Mouse (Mus musculus) embryo, embryonic 10.5 days (tissue): Measurements from ENCODE around the gene Lkaaear1.

Source experiments
- DNase-seq: peaks from one replicate; pipeline ENCODE4 v3.0.0-alpha.2; 2015; ENCODE audit warnings: low spot score

Gene Lkaaear1

GRCm38 (mm10) chr2:181698241-181698640, at the start of gene Lkaaear1:
Gene Lkaaear1 (minus strand): TSS chr2:181698442.
- DNase-seq = no peak

DNA sequence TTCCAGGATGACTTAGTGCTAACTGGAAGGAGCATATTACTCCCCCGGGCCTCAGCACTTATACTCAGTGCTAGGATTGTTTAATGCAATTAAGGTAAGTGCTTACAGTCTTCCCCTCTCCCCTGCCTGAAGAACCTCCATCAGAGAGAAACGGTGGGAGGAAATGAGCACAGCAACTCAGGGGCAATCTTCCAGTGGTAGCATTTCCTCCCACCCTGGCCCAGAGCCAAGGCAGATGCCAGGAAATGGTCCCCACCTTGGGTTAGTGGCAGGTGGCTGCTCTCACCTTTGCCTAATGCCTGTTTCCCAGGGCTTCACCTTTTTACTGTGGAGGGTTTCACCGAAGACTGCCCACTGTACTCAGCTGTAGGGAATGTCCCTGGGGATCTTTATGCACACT, 31.8 kb upstream of the Lkaaear1 start:
- no peak for DNase-seq

DNA sequence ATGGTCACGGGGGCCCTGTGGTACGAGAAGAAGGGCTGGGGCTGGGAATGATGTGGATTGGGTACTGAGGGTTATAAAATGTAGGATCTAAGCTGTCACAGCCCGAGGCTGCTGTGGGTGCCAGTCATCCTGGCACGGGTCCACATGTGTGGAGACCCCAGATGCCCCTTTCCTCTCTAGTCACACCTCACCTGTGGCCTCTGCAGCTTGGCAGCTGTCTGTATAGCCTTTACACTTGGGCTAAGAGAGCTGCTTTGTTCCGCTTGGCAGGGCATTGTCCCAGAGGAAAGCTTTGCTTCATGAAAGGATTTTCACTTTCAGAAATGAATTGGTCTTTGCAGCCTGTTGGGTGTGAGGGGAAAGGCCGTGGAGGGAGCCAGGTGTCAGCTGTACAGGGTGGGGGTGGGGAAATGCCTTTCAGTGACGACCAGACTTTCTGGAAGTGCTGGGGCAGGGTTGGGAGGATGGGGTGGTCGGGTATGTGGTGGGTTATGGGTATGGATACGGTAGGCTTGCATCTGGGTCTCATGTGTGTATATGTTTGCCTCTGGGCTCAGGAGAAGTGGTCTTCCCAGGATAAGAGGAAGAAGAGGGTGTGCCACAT, 29.5 kb upstream of the Lkaaear1 start:
- no peak for DNase-seq

DNA sequence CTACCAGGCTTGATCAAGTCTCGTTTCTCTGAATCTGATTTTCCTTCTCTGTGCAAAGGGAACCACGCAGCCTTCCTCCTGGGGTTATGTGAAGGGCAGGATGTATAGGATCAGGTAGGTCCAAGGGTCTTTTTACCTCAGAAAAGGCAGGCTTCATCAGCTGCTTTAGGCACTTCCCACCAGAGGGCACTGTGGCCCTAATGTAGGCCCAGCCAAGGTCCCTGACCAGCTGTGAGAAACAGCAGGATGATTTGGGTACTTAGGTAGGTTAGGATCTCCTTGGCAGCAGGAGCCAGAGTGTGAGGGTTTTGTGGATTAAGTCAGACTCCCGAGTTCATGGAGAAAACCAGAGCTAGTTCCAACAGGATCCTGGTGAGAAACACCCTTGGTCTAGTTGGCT, 24.0 kb upstream of the Lkaaear1 start:
- peak; percentile 76 for DNase-seq

DNA sequence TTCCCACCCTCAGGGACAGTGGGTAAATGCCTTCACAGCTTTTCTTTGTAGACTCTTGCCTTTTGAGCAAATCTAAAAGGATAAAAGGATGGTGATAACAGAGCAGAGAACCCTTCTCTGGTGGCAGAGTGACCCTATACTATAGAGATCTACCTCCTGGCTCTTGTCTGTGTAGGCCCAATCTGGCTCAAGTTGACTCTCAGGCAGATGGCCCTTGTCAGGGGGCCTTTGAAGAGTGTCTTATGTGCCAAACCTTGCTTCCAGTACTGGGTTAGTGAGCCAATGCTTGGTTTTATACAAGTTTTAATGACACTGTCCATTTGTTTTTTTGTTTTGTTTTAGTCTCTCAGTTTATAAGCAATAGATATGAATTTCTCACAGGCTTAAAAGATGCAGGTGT, 23.0 kb upstream of the Lkaaear1 start:
- no peak for DNase-seq

DNA sequence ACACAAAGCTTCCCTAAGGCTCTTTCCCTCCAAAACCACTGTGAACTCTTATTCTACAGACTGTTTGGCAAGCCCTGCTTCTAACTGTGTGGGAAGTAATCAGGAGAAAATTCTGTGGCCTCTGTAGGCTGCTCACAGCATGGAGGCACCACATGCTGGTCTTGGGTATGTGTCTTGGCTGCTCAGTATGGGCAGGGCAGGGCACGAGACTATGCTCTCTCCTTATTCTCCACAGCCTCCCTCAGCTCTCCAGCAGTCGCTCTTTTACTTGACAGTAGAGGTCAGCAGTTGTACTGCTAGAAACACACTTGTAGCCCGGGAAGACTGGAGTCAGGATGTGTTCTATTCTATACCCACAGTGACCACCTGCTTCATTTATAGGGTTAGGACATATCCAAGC, 21.8 kb upstream of the Lkaaear1 start:
- DNase-seq = no peak

DNA sequence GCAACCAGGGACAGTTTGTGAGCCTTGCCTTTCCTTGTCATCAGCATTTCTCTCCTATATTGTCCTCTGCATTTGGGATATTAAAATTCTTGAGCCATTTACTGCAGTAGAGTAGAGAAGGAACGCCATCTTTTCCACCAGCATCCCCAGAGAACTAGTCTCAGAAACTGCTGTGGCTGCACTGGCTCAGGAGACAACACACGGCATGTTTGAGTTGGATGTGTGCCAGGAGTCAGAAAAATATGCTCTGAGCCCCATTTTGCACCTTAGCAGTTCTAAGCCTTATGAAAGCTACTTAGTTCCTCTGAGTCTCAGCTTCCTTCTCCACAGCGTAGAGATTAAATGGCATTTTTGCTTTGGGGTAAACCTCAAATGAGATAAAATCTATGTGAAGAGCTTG, 18.7 kb upstream of the Lkaaear1 start:
- no peak for DNase-seq

DNA sequence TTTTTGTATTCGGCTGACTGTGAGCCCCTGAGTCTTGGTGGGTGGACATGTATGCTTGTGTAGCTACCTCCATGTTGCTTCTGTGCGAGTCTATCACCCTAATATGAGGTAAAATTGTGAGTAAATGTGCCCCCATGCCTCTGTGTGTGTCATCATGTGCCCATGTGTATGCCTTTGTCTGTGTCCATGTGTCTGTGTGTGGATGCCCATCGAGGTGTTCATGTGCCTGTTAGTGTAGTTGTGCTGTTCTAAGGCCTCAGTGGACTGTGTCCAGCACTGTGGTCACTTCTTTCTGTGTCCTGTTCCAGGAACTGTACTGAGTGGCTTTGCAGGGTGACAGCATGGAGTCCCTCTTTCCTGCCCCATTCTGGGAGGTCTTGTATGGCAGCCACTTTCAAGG, 17.1 kb upstream of the Lkaaear1 start:
- no peak for DNase-seq

- DNase-seq = peak; percentile 55
Observed at GRCm38 (mm10) chr2:181714903-181715326, 16.7 kb upstream of the Lkaaear1 start, which contains the start of gene Oprl1. Gene Oprl1 (plus strand): TSS chr2:181715016.

DNA sequence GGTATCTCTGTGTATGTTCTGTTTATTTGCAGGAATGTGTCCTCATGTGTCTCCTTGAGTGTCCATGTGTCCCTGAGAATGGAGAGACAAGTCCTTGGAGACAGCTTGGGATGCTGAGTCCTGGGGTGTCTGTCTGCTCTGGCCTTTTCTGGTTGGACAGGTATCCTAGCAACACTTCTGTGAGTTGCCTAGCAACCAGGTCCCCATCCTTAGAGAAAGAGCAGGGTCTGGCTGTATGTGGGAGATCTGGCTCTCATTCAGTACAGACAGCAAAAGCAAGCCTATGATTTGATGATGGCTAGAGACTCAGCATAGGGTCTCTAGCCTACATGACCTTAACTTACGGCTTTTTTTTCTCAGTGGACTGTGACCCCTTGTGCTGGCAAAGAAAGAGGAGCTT, 15.5 kb upstream of the Lkaaear1 start:
- peak; percentile 15 for DNase-seq

GRCm38 (mm10) chr2:181706668-181707067, 8.4 kb upstream of the Lkaaear1 start:
- peak; percentile 34 for DNase-seq

DNA sequence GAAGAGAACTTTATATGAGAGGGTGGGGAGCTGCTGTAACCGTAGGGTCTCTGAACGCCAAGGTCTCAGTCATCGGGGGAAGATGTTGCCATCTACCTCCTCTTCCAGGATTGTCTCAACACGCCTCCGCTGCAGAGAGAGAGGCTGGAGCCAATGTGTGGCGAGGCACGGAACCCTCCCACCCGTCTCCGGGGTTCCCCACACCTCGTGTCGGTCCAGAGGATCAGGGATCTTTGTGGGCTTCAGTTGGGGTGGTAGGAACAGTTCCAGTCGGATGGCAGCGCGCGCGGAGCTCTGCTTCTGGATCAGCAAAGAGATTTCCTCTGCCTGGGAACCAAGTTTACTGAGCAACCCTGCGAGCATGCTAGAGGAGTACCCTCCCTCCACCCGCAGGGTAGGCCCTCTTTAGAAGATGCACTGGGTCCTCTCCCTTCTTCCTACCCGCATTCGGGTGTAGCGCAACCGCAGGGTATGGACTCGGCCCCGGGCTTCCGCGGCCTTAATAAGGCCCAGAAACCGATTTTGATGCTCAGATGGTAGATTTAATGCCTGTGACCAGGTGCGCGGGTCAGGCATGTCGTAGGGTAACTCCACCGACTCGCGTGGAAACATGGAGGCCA, 1.3 kb downstream of the Lkaaear1 start:
- no peak for DNase-seq

DNA sequence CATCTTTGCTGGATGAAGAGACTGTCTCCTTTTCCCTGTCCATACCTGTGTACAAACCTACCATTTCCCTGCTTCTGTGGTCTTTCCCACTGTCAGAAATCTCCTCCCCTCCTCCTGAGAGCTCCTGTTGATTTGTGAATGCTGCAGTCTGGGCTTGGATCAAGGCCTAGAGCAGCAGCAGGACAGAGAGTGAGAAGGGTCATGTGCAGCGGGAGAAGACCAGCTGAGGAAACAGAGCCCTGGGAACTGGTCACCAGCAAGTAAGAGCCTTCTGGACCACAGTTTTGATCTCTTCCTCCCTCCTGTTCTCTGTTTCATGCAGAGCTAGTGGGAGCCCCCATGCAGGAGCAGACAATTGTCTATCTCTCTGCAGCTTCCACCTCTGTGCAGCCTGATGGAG, 2.5 kb downstream of the Lkaaear1 start:
- DNase-seq = no peak

DNA sequence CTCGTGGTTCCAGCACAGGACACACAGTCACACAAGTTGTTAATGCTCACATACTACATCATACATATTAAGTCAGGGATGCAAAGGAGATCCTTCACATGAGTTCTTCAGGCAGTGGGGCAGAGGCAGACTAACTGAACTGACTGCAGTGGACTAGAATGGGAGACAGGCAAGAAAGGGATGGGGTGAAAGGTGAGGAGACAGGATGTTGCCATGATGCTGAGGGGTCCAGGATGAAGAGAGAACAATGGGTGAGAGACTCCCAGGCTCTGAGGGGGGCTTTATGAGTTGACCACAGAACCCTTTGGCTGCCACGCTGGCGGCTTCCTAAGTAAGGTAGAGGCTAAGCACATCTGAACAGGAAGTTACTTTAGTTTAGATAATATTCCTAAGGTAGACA, 3.7 kb downstream of the Lkaaear1 start:
- no peak for DNase-seq

GRCm38 (mm10) chr2:181693339-181694280, 4.6 kb downstream of the Lkaaear1 start, which contains the start of gene Rgs19:
Gene Rgs19 (minus strand): TSS chr2:181693977.
- DNase-seq = peak; percentile 83

- DNase-seq = no peak
Observed at GRCm38 (mm10) chr2:181692304-181692703, 5.9 kb downstream of the Lkaaear1 start.

DNA sequence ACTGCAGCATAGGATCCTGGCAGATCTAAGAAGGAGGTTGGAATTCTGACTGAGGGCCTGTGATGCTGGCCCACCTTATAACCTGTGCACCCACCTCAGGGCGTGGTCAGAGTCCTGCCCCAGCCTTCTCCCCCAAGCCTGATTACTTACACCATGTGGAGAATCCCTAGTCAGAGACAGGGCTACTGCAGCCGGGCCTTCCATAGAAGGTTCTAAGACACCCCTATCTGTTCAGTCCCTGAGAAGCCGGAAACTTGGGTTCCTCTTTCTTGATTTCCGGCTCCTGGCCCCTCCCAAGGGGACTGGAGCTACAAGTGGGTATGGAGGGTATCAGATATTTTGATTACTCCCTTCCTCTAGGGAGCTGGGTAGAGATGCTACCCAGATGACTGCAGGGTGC, 6.7 kb downstream of the Lkaaear1 start:
- DNase-seq = no peak

- DNase-seq = no peak
Observed at GRCm38 (mm10) chr2:181691083-181691482, 7.2 kb downstream of the Lkaaear1 start.

GRCm38 (mm10) chr2:181689466-181690160, 8.6 kb downstream of the Lkaaear1 start:
- no peak for DNase-seq

DNA sequence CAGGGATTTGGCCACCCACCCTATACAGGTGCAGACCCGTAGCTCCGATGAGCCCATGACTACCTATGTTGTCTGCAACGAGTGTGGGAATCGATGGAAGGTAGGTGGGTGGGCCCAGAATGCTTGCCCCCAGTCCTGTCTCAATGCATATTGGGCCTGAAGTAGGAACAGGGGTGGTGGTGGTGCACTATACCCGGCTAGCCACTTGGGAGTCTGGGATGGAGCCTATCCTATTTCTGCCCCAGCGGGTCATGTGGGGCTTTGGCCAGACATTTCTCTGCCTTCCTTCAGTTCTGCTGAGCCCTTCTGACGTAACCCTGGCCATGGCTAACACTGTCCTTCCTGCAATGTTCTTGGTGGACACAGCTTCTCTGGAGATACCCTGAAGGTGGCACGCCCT, 10.7 kb downstream of the Lkaaear1 start:
- no peak for DNase-seq

GRCm38 (mm10) chr2:181685686-181686085, 12.6 kb downstream of the Lkaaear1 start:
- DNase-seq = no peak

GRCm38 (mm10) chr2:181684713-181685112, 13.5 kb downstream of the Lkaaear1 start:
- no peak for DNase-seq
